Mouse (Mus musculus) heart, adult 10 weeks (tissue): ENCODE data around the gene Foxj2. TPM values are rescaled to one million over a fixed set of nuclear protein-coding genes. Genes with fewer than 3 reads are reported as not detected.

Experiments used
- polyA plus RNA-seq: library from polyadenylated mRNA; stranded (reverse); fragments of 350-450 nt; fragmentation: Illumina TruSeq; extraction: RNeasy Lipid Tissue Mini Kit (QIAGEN cat#74804); gene quantifications from one replicate; pipeline ENCODE4 v1.2.3, GENCODE M21; 2014; ENCODE audit warnings: low read depth, low replicate concordance

The Foxj2 gene
- 31.6 TPM for polyA plus RNA-seq

DNA sequence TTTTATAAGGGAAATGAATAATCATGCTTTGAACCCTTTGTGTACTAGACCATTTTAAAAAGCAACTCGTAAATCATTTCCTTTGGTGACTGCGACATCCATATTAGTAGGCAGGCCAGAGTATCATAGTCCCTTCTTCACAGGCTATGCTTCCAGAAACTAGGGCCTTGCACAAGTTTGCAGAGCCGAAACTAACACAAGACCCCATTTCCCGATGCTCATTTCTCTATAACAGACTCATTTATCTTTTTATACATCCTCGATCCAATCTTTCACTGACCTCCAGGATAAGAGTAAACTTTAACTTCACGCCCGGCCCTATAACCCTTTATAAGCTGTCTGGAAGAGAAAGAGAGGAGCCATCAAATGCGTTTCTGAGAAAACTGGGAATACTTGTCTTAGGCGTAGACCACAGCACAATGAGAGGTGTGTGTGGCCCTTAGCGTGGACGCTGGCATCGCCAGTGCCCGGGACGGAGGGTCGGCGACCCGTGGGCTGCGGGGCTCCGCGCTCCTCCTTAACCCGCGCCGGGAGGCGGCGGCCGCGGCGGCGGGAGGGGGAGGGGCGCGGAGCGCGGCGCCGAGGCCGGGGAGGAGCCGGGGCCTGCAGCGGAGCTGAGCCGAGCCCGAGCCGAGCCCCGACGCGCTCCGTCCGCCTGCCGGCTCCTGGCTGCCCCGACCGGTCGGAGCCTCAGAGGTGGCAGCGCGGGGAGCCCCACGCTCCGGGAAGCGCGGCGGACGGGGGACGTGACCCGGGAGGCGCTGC, at the start of gene Foxj2:
TSS of gene Foxj2 (plus strand) at position 609 of the 765 bp plus-strand sequence.

DNA sequence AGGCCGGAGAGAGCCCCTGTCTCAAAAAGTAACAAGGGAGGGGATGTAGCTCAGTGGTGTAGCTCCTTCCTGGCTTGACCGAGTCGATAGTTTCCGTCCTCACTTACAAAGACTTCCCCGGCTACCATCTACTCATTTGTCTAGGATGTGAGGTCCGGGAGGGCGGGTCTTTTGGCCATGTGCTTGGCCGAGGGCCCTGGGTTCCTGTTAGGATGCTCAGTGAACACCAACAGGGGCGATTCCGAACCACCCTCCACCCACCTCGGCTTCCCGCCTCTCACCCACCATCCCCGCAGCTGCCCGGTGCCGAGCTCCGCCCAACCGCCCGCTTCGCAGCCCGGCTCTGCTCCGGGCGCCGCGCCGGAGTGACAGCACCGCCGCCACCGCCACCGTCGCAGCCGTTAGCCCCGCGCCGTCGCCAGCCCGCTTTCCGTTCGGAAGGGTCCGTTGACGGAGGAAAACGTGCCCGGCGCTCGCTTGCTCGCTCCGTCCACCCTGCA, 18.4 kb upstream of the Foxj2 start, which contains the start of gene Slc2a3:
TSS of gene Slc2a3 (minus strand) at position 340 of the 500 bp plus-strand sequence.

DNA sequence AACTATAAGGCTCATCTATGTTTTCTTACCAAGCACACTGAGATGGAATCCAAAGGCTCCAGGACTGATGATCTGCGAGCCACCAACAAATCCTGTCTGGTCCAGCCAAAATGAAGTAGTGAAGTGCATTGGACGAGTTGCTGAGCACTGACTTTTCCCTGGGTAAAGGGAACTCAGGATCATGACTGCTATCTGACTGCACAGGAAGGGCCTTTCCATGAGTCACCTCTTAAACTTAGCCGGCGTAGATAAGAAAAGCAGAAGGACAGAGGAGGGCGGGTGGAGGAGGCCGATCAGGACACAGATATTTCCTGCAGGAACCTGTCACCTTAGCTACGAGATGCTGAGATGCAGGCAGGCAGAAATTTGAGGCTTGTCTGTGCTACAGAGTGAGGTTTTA, 36.2 kb downstream of the Foxj2 start, which contains the start of gene C3ar1:
TSS of gene C3ar1 (minus strand) at position 207 of the 400 bp plus-strand sequence.

DNA sequence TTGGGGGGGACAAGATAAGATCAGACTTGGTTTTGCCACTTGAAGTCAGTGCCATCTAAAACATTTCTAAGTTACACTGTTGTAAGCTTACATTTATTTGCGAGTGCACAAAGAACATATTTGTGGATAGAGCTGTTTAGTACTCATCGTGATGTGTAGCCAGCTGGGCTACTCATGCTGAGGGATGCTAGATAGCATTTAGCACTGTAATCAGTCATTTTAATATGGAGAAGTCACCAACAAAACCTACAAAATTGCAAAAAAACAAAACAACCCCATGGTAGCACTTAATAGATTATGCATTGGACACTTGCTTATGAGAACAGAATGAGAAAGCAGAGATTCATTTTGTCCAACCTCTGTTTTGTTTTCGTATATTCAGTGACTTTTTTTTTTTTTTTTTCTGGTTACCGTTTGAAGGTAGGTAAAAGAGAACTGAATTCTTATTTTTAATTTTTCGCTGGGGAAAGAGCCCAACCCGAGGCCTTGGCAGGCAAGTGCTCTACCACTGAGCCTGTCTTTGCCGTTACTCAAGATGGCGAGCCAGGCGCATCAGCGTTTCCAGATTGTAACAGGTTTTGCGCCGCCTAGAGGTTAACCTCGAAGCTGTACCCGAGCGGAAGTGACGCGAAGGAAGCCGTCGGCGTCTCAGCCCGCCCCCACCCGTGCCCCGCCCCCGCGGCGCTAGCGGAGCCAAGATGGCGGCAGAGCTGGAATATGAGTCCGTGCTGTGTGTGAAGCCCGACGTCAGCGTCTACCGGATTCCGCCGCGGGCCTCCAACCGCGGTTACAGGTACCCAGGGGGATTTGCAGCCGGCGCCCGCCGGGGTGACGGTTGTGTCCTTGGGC, 54.4 kb downstream of the Foxj2 start, which contains the start of gene Necap1:
TSS of gene Necap1 (plus strand) at position 604 of the 849 bp plus-strand sequence.

Other genes with a start within 250 kb of the Foxj2 start
- gene Apobec1, start 217.5 kb upstream of the Foxj2 start, polyA plus RNA-seq, result 6.9 TPM
- not detected for gene Gdf3, start 209.8 kb upstream of the Foxj2 start, polyA plus RNA-seq
- gene Dppa3, start 193.5 kb upstream of the Foxj2 start, polyA plus RNA-seq, result not detected
- gene Nanog, start 112.4 kb upstream of the Foxj2 start, polyA plus RNA-seq, result not detected
- 1.7 TPM for gene Slc2a3, start 18.3 kb upstream of the Foxj2 start, polyA plus RNA-seq
- gene C3ar1, start 36.2 kb downstream of the Foxj2 start, polyA plus RNA-seq, result 2.5 TPM
- gene Necap1, start 54.6 kb downstream of the Foxj2 start, polyA plus RNA-seq, result 18.4 TPM
- gene Clec4a1, start 101.9 kb downstream of the Foxj2 start, polyA plus RNA-seq, result 5.1 TPM
- 3.4 TPM for gene Clec4a3, start 132.6 kb downstream of the Foxj2 start, polyA plus RNA-seq
- not detected for gene Clec4a4, start 170.5 kb downstream of the Foxj2 start, polyA plus RNA-seq
- gene Clec4b1, start 230.0 kb downstream of the Foxj2 start, polyA plus RNA-seq, result 0.71 TPM